Mouse (Mus musculus) stomach, postnatal 0 days (tissue): ENCODE data around the gene Rps6. TPM values are rescaled to one million over a fixed set of nuclear protein-coding genes. Genes with fewer than 3 reads are reported as not detected.
"Not testable (repeated sequence)": the region's sequence is repeated elsewhere in the genome, so short reads cannot be mapped to it uniquely, and the experiment has no call there.

Experiments
- ATAC-seq: fragments of 200-750 bp; cut with Nextera tagmentation; 2 replicates; pipeline ENCODE4 v1.8.0; 2017; ENCODE audit not compliant: low FRiP score, low TSS enrichment
- DNase-seq: peaks from one replicate; pipeline ENCODE4 v3.0.0-alpha.2; 2016; ENCODE audit warnings: low spot score
- H3K27ac ChIP-seq: fragments of 300-500 bp; sonication (generic); replicated peaks from 2 replicates; pipeline ENCODE4 v1.5.1; 2014; ENCODE audit warnings: mild to moderate bottlenecking, control low read depth
- H3K27me3 ChIP-seq: fragments of 300-500 bp; sonication (generic); 2 replicates; pipeline ENCODE4 v1.6.1; 2014; ENCODE audit warnings: low read length; ENCODE audit not compliant: control insufficient read depth, insufficient read depth
- H3K36me3 ChIP-seq: fragments of 300-500 bp; sonication (generic); 2 replicates; pipeline ENCODE4 v1.6.1; 2014; ENCODE audit warnings: low read length, mixed read lengths; ENCODE audit not compliant: control insufficient read depth, insufficient read depth
- H3K4me1 ChIP-seq: fragments of 300-500 bp; sonication (generic); replicated peaks from 2 replicates; pipeline ENCODE4 v1.6.1; 2014; ENCODE audit warnings: antibody characterized with exemption; ENCODE audit not compliant: control insufficient read depth, insufficient read depth
- H3K4me2 ChIP-seq: fragments of 300-500 bp; sonication (generic); replicated peaks from 2 replicates; pipeline ENCODE4 v1.6.1; 2014; ENCODE audit warnings: low read depth, mild to moderate bottlenecking, control low read depth, moderate library complexity
- H3K4me3 ChIP-seq: fragments of 300-500 bp; sonication (generic); 2 replicates; pipeline ENCODE4 v1.5.1; 2014; ENCODE audit warnings: low read depth, low read length, control low read depth
- H3K9ac ChIP-seq: fragments of 300-500 bp; sonication (generic); 2 replicates; pipeline ENCODE4 v1.6.1; 2014; ENCODE audit warnings: mild to moderate bottlenecking, low read length, control low read depth, mixed read lengths
- H3K9me3 ChIP-seq: fragments of 300-500 bp; sonication (generic); 2 replicates; pipeline ENCODE4 v1.6.1; 2016; ENCODE audit warnings: low read length; ENCODE audit not compliant: control insufficient read depth
- CTCF ChIP-seq: IDR thresholded peaks from 2 replicates; pipeline ENCODE4 v1.5.1; 2016; ENCODE audit warnings: antibody characterized with exemption, low read depth, mild to moderate bottlenecking, moderate library complexity
- EP300 ChIP-seq: optimal IDR thresholded peaks from 2 replicates; pipeline ENCODE3; 2016; ENCODE audit warnings: antibody characterized with exemption
- WGBS: fragments of 180-500 bp; shearing (Covaris S2); extraction: QIAGEN DNeasy Blood & Tissue Kit; methylation state at CpG from one replicate; pipeline ENCODE4 v1.1.7; 2014; 5-methylcytosine and 5-hydroxymethylcytosine counted together
- polyA plus RNA-seq: library from polyadenylated mRNA; unstranded; fragments of >200 nt; fragmentation: Nextera tagmentation; extraction: Ambion mirVana; gene quantifications from 2 replicates; pipeline ENCODE4 v1.2.1, GENCODE M21; 2015

The Rps6 gene
- polyA plus RNA-seq, 1 experiment from 2014 or later: 619 TPM

DNA sequence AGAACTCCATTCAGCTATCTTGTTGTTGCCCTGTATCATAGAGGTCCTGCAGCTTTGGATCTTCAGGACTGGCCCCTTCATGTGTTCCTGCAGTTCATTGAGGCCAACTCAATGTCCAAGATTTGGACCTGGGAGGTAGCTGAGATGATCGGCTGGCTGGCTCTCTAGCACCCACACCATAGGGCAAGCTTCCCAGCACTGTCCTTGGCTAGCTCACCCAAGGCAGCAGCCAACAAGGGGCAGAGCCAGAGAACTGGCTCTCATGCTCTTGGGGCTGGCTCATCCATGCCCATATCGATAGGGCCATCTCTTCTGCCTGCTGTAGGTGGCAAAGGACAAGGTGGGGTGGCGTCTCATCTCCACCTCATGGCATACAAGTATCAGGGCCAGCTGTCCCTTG is 11.8 kb downstream of the Rps6 start:
- 98% methylated on average over 3 of the region's 3 CpGs for WGBS
- TF ChIP-seq CTCF (no peak), EP300 (no peak)

GRCm38 (mm10) chr4:86841141-86841540 is 16.1 kb downstream of the Rps6 start:
- 92% methylated on average over 2 of the region's 2 CpGs for WGBS
- not testable (repeated sequence) for H3K27me3 ChIP-seq, H3K4me3 ChIP-seq, H3K27ac ChIP-seq, H3K4me1 ChIP-seq, DNase-seq, H3K9me3 ChIP-seq, ATAC-seq, H3K4me2 ChIP-seq, H3K9ac ChIP-seq
- H3K36me3 ChIP-seq: peaks cover 14% of the 10 kb centered on the region

More for the DNA sequence above, 11.8 kb downstream of the Rps6 start:
- no peak overlapping the region for H3K4me2 ChIP-seq
- no peaks in the 10 kb centered on the region for H3K27me3 ChIP-seq
- H3K4me3 ChIP-seq: no peak overlapping the region
- ATAC-seq (no peak), DNase-seq (no peak)
- H3K9me3 ChIP-seq: no peaks in the 10 kb centered on the region
- peaks cover 11% of the 10 kb centered on the region for H3K36me3 ChIP-seq
- H3K27ac ChIP-seq: no peak overlapping the region
- H3K9ac ChIP-seq: no peak overlapping the region
- no peaks in the 10 kb centered on the region for H3K4me1 ChIP-seq

- Histone ChIP-seq H3K27ac (no peak overlapping the region), H3K36me3 (peaks cover 14% of the 10 kb centered on the region; the same call in 1 of the 2 replicates), H3K4me3 (no peak overlapping the region), H3K27me3 (no peaks in the 10 kb centered on the region), H3K9me3 (no peaks in the 10 kb centered on the region), H3K4me2 (no peak overlapping the region), H3K4me1 (no peaks in the 10 kb centered on the region), H3K9ac (no peak overlapping the region)
- WGBS: 92% methylated on average over 2 of the region's 2 CpGs
- no peak for DNase-seq
- TF ChIP-seq CTCF: no peak
- TF ChIP-seq EP300: no peak
- ATAC-seq: no peak
Observed at GRCm38 (mm10) chr4:86831896-86832295, 25.3 kb downstream of the Rps6 start.

- 93% methylated on average over 7 of the region's 7 CpGs for WGBS
- no peak overlapping the region for H3K4me3 ChIP-seq
- DNase-seq (no peak), ATAC-seq (no peak)
- TF ChIP-seq EP300 (no peak), CTCF (no peak)
- H3K9ac ChIP-seq: no peak overlapping the region
- H3K27me3 ChIP-seq: no peaks in the 10 kb centered on the region
- no peaks in the 10 kb centered on the region for H3K4me1 ChIP-seq
- peaks cover 27% of the 10 kb centered on the region for H3K36me3 ChIP-seq
- H3K9me3 ChIP-seq: no peaks in the 10 kb centered on the region
- no peak overlapping the region for H3K27ac ChIP-seq
- H3K4me2 ChIP-seq: no peak overlapping the region
Observed at GRCm38 (mm10) chr4:86825143-86825542, 32.1 kb downstream of the Rps6 start.

DNA sequence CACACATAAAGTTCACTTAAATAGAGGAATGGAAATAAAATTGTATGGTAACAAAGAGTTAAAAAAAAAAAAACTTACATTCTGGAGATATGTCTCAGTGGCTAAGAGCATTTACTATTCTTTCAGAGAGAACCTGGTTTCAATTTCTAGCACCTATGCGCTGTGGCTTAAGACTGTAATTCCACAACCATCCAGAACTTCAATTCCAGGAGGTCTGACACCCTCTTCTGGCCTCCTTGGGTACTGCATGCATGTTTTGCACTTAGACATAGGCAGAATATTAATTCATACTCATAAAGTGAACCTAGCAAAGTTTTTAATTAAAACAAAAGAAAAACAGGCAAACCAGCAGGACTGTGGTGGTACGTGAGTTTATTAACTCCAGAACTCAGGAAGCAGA is 34.0 kb downstream of the Rps6 start:
- no peak for ATAC-seq
- peak; percentile 85 for TF ChIP-seq CTCF
- no peak for TF ChIP-seq EP300
- H3K27me3 ChIP-seq: no peaks in the 10 kb centered on the region
- no peak overlapping the region for H3K9ac ChIP-seq
- no peak overlapping the region for H3K4me2 ChIP-seq
- peak; percentile 77 for DNase-seq
- H3K36me3 ChIP-seq: peaks cover 21% of the 10 kb centered on the region
- no peaks in the 10 kb centered on the region for H3K9me3 ChIP-seq
- H3K4me1 ChIP-seq: no peaks in the 10 kb centered on the region
- H3K4me3 ChIP-seq: no peak overlapping the region
- whole genome bisulfite sequencing: 74% methylated on average over 2 of the region's 2 CpGs
- H3K27ac ChIP-seq: no peak overlapping the region

DNA sequence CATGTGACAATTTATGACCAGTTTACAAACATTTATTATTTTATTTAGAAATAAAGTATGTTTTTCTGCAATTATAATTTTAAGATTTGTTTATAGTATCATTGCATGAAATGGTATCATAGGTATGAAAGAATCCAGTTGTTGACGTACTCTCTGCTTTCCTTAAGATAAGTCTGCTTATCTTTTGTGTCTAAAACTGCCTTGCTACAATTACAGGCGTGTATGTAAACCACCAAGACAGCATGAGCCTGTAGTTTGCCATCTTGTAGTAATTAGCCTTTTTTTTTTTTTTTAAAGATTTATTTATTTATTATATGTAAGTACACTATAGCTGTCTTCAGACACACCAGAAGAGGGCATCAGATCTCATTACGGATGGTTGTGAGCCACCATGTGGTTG is 42.4 kb downstream of the Rps6 start:
- no peaks in the 10 kb centered on the region for H3K27me3 ChIP-seq
- TF ChIP-seq EP300 (no peak), CTCF (no peak)
- 90% methylated on average over 2 of the region's 3 CpGs for WGBS
- H3K4me3 ChIP-seq: no peak overlapping the region
- no peak for DNase-seq
- H3K9me3 ChIP-seq: no peaks in the 10 kb centered on the region
- no peaks in the 10 kb centered on the region for H3K4me1 ChIP-seq
- H3K36me3 ChIP-seq: peaks cover 7% of the 10 kb centered on the region; the same call in 1 of the 2 replicates
- H3K27ac ChIP-seq: no peak overlapping the region
- no peak overlapping the region for H3K4me2 ChIP-seq
- no peak overlapping the region for H3K9ac ChIP-seq
- no peak for ATAC-seq
